Mouse (Mus musculus) adrenal gland, postnatal 10 days (tissue): ENCODE results near the gene Csrnp2. TPM values are rescaled to one million over a fixed set of nuclear protein-coding genes. Genes with fewer than 3 reads are reported as not detected.

Experiments used
- DNase-seq: peaks from one replicate; pipeline ENCODE4 v3.0.0; 2021; ENCODE audit warnings: mixed read lengths
- total RNA-seq, 2 experiments: library from RNA; stranded (reverse); gene quantifications; 2 replicates each; pipeline ENCODE4 v1.2.3; 2021

Csrnp2 gene
- total RNA-seq, 2 experiments from 2014 or later = 4.4 to 5.5 TPM

DNA sequence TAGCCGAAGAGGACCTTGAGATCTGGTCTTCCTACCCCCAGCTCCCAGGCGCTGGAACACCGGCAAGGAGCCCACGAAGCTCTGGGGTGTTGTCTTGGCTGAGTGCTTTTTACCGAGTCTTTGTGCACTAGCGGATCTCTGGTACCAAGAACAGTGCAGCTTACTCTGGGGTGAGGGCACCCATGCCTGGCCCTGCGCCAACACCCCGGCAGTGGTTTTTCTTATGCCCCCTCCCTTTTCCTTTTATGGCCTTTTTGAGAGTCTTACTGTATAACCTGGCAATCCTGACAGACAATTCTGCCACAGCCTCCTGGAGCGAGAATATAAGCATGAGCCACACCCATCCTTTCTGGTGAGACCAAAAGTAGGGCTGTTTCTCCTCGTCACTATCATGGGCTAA is 16.9 kb downstream of the Csrnp2 start:
- DNase-seq = no peak

DNA sequence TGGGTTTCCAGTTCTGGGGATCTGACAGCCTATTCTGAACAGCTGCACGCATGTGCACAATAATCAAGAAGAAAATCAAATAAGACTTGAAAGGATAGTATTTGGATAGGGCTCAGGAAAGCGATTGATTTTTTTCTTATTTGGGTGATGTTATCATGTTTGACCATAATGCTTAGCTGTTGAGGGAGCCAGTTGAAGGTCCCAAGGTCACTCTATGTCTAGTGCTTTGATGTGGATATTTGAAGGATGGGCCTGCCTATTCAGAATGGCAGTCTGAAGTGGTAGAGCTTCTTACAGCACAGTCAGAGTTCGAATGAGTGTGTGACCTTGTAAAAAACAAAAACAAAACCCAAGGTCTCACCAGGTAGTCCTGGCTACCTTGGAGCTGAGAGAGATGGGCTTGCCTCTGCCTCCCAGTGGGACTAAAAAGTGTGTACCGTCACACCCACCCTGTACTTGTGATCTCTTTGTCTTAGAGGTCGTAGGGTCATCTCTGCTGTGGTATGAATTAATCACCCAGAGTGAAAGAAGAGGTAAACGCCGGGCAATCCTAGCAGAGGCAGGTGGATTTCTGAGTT is 21.3 kb downstream of the Csrnp2 start:
- no peak for DNase-seq

DNA sequence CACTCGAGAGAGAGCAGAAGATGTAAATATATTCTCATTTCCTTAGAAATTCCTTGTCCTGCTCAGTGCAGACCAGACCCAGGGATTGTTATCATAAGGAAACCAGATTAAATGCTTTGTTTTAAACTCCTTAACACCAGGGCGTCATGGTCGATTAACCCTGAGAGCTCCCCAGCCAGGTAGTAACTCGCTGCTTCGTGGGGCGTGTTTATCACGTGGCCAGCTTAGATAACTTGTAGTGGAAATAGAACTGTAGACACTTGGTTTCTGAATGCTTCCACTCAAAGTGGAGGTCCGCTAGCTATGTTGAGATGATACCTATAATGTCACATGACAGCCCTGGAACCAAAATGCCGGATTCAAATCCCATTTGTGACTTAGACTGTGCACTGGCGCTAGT is 25.3 kb downstream of the Csrnp2 start:
- no peak for DNase-seq

DNA sequence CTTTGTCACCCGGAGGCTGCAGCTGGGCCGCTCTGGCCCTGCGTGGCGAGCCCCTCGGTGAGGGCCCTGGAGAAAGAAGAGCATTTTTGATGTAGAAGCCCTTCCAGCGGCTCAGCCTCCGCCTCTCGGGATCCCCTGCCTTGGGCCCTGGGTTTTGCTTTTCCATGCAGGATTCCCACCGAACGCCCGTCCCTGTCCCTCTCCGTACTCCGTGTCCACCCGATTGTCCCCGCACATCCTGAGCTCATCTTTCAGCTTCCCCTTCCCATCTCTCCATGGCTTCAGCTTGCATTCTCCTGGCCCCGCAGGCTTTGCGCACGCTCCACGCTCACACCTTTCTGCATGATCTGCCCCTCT is 26.1 kb downstream of the Csrnp2 start:
- no peak for DNase-seq

DNA sequence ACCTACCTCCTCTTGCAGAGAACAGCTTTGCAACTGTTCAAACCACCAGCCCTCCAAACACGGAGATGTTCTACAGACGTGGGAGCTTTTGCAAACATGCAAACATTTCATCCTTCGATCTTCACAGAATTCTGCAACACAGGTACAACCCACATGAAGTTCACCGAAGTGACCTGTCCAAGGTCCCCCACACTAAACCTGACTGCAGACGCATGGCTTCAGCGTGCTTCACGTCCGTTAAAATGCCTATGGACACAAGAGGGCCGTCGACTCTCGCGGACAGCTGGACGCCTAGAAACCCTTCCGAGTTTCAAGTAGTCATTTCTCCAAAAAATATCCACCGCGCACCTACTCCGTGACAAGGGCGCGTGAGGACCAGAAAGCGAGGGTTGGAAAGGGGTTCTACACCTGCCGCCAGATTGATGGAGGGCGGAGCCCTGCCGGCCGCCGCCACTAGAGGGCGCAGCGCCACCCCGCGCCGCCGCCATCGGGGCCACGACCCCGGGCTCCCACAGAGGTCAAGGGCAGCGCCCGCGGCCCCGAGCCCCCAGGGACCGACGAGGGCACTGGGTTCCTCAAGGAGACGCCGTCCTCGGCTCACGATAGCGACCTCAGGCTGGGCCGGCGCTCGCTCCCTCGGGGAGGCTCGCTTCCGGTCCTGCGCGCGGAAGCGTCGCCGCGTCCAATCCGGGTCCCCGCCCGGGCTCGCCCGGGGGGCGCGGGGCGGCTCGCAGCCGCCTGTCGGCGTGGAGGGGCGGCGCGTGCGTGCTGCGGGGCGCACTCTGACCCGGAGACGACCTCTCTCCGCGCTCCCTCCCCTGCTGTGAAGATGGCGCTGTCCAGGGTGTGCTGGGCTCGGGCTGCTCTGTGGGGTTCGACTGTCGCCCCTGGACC is 26.7 kb downstream of the Csrnp2 start, which contains the start of gene Letmd1:
Gene Letmd1 (plus strand): TSS at position 729 of the 894 bp plus-strand sequence.
- peak; percentile 95 for DNase-seq

DNA sequence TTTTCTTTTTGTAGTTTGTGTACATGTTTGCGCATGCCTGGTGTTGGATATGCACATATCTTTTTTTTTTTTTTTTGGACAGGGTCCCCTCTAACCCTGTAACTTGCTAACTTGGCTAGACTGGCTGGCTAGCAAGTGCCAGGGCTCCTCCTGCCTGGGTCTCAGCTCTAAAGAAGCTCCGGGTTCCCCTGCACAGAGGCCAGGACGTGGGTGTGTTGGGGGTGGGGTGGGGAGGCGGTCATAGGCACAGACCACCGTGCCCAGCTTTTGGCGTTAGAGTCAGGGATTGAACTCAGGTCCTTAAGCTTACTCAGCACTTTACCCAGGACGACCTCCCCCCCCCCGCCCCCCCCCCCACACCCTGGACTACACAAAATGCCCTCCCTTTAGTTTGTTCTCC is 27.6 kb downstream of the Csrnp2 start:
- DNase-seq = no peak

DNA sequence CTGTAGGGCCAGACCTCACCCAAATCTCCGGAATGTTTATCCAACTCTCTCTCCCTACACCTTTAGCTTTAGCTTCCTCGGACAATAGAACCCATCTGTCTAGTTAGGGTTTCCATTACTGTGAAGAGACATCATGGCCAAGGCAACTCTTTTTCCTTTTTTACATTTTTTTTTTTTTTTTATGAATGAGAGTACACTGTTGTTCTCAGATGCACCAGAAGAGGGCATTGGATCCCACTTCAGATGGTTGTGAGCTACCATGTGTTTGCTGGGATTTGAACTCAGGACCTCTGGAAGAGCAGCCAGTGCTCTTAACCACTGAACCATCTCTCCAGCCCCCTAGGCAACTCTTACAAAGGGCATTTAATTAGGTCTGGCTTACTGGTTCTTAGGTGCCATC is 29.9 kb downstream of the Csrnp2 start:
- no peak for DNase-seq

DNA sequence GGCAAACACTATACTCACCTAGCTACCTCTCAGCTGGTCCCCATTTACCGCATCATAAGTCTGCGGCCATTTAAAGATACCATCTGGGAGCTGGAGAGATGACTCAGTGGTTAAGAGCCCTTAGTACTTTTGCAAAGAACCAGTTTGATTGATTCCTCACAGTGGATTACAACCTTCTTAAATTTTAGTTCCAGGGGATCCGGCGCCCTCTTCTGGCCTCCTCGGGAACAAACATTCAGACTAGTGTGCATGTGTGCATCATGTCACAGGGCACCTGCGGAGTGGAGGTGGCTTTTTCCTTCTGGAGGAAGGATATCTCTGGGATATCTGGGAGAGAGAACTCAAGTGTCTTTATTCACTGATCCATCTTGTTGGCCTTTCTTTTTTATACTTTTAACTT is 31.6 kb downstream of the Csrnp2 start:
- DNase-seq = peak; percentile 81

DNA sequence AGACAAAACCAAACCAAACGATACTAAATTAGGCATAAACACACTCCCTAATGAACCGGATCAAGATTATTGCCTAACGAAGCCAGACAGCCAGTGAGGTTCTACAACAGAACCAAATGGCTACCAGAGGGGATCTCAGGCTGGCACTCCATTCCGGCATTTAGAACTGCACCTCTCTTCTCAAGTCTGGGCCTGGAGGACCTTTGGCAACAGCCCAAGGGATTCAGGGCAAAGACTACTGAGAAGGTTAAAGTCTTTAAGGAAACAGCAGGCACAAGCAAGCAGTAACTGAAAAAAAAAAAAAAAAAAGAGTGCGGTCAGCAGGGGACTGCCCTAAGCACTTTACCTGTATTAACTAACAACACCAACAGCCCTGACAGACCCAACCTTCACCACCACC is 33.2 kb downstream of the Csrnp2 start:
- no peak for DNase-seq

DNA sequence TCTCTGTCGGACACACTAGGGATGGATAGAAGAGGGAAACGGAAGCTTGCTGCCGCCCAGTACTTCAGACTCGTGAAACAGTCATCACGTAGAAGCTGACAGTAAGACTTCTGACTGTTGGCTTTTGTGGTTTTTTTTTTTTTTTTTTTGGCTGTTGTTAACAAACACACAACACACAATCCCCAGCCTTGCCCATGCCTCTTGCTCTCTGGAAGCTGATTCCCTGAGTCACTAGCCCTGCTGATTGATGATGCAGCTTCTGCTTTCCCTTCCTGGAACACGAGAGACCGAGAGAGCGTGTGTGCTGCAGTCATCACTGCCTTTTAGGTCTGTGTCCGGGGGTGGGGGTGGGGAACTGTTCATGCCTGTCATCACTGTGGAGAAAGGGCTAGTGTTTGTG is 33.6 kb downstream of the Csrnp2 start:
- no peak for DNase-seq

DNA sequence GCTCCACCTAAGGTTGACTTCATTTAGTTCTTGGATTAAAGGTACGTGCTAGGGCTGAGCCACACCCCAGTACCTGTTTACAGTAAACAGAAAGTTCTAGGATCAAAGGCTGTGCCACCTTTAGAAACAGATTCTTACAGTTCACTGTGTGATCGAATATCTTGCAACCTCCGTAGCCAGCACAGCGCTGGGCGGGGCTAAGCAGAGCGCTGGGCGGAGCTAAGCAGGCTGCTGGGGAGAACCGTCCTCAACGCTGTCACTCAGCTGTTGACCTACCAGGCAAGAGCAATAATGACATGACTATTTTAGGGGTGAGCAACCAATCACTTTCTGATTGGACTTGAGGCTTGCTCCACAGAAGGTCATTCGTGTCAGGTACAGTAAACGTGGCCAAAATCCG is 34.3 kb downstream of the Csrnp2 start:
- peak; percentile 63 for DNase-seq

DNA sequence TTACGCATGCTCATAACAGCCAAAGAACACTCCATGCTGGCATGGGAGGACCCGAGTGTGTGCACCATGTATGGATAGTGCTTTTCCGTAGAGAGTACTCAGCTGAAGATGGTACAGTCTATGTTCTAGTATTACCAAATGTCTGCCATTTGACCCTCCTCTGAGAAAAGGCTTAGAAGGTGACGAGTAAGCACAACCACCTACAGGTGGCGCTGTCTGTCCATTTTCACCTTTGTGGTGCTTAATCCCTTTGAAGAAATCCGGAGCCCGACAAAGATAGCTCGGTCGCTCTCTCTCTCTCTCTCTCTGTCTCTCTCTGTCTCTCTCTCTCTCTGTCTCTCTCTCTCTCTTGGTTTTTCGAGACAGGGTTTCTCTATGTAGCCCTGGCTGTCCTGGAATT is 37.2 kb downstream of the Csrnp2 start:
- peak; percentile 77 for DNase-seq

DNA sequence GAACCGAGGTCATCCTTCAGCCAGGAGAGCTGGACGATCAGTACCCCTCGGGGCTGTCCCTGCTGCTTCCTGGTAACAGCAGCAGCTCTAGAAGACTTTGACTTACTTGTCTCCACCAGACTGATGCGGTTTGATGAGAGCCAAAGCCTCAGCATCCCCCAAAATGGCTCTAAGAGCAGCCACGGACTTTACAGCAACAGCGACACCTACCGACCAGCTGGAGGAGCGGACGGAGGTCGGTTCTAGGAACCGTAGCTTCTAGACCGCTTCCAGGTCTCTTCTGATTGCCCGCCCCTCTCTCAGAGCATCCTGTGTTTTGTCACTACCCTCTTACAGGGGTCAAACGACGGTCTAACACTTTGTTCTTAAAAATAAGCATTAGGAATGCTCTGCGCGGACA is 37.9 kb downstream of the Csrnp2 start:
- peak; percentile 83 for DNase-seq

DNA sequence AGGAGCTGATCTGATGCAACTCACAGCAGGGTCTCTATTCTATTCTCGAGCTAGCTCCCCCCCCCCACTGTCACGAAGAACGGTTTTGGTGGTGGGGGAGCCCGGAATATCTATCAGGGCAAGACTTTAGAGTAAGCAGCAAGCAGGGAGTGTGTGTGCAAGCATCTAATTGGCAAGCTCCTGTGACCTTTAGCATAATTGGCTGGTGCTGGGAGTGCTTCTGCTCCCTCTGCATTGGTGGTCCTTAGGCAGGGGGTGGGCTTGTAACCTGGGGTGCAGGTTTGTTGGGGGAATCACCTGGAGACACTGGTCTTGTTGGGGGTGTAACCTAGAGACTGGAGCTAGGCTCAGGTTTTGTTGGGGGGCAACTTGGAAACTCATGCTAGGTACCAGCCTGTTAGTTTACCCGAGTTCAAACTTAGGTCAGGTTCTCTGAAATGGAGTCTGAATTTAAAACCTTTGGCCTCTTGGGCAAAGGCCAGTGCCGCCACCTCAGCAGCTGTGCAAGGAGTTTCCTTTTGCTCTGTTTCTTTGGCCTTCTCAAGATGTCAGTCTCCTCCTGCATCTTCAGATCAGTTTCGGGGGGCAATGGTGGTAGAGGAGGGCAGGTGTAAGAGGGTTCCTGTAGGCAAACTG is 38.8 kb downstream of the Csrnp2 start:
- no peak for DNase-seq

DNA sequence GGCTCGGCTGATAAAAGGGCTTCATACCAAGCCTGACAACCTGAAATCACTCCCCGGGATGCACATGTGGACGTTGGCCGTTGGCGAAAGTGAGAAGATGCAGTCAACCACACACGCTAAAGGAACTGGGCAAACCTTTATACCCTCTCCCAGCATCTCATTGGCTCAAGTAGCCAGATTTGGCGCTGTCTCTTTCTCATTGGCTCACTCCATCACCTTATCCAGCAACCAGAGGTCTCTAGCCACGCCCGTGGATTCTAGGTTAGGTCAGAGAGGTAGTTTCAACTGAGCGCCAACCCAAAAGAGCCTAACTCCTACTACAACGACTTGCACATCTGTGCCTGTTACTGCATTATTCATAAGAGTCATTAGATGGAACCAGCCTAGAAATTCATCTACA is 42.8 kb downstream of the Csrnp2 start:
- no peak for DNase-seq

DNA sequence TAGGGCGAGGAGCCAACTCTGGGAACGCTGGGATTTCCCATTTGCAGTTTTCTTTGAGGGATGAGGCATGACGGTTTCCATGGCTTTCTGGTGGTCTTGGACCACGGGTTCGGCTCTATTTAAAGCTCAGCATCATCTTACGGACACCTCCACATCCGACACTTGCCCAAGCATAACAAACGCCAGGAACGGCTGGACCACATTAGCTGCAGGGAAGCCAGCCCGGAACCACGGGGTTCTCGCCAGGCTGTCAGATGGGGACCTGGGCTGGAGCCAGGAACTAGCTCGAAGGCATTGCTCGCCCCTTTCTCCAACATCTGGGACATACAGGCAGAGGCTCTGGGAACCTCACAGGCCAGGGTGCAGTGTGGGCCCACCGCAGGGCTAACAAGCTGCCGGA is 44.0 kb downstream of the Csrnp2 start:
- peak; percentile 44 for DNase-seq

DNA sequence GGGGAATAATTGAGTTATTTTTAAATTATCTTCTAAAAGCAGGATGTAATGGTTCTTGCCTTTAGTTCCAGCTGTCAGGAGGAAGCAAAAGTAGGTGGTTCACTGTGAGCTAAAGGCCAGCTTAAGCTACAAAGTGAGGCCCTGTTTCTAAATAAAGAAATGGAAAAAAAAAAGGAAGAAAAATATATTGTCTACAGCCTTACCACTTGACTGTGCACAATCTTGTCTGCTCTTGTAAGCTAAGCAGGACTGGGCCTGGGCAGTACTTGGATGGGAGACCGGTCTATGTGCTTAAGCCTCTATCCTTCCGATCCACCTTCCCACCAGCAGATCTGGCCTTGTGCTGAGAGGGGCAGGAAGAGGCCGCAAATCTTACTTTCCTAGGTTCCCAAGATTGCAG is 45.8 kb downstream of the Csrnp2 start:
- no peak for DNase-seq

DNA sequence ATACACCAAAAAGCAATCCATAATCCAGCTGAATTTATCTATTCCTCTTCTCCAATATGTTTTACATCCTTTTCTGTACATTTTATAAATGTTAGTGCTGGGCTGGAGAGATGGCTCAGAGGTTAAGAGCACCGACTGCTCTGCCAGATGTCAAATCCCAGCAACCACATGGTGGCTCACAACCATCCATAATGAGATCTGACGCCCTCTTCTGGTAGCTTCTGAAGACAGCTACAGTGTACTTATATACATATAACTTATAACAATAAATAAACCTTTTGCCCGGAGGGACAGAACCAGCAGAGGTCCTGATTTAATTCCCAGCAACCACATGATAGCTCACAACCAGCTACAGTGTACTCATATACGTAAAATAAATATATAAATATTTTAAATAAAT is 46.7 kb downstream of the Csrnp2 start:
- no peak for DNase-seq

DNA sequence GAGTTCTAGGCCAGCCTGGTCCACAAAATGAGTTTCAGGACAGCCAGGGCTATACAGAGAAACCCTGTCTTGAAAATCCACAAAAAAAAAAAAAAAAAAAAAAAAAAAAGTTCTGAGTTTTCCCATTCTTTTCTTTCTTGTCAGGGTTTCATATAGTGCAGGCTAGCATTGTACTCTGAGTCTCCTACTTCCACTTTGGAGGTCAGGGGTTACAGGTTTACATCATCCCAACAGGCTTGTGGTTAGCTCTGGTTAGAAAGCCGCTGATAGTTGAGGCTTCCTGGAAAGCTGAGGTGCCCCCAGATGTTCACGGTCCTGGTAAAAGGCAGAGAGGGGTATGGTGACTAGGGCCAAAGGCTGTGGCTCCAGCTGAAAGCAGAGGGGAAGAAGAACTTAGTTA is 48.4 kb downstream of the Csrnp2 start:
- DNase-seq = no peak

DNA sequence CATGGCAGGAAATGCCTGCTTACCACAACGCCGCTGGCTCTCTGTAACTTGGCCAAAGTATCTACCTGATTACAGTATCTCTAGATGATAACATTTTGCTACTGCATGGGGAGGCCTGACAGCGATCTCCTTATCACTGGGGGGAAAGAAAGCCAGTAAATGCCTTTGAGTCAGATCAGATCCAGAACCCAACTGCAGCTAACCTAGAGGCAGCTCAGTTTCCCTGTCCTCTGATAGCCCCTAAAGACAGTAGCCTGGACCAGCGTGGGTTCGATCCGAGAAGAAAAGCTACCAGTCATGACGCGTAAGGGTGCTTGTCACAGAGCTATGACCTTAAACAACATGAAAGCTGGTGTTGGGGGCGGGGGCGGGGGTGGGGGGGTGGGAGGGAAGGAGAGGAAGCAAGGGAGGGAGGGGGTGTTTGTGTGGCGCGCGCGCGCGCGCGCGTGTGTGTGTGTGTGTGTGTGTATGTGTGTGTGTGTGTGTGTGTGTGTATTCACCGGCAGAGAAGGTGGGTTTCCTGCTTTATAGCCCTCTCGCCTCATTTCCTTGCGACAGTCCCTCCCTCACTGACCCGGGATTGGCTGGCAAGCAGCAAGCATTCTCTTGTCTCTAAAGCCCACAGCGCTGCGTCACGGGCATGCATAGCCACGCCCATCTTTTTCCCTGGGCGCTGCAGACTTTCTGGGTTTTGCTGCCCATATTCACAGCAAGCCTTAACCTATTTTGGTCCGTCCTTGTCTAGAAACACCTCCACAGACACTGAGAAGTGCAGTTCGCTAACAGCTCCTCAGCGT is 52.0 kb downstream of the Csrnp2 start:
- DNase-seq = peak; percentile 91

DNA sequence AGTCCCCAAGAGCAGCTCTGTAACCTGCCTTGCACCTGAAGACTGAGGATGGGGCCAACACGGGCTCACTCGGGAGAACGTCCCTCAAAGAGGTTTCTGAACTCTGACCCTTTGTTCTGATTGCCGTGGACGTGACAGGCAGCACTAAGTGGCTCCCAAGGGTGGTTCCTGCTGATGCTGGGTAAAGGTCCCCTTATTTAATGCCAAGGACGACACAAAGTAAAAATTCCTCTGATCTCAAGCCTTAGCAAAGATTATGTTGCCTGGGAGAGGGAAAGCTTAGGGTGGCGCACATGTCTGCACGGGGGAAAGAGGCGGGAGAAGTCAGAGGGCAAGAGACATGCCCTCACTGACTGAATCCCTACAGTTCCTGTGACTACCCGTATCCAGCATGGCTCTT is 58.8 kb downstream of the Csrnp2 start:
- peak; percentile 68 for DNase-seq

DNA sequence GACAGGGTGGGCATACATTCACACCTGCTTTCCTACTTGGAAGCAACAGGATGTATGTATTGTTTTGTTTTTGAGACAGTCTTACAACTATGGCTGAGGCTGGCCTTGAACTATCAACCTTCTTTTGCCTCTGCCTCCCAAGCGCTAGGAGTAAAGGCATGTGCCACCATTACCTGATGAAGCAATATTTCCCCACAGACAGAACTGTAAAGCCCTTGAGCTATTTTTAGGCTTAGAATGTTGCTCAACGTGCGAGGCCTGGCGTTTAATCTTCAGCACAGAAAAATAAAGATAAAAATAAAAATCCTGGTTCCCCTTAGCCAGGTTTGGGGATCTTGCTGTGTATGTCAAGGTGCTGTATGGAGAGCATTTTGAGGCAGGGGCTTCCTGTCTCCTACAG is 59.2 kb downstream of the Csrnp2 start:
- DNase-seq = peak; percentile 49

DNA sequence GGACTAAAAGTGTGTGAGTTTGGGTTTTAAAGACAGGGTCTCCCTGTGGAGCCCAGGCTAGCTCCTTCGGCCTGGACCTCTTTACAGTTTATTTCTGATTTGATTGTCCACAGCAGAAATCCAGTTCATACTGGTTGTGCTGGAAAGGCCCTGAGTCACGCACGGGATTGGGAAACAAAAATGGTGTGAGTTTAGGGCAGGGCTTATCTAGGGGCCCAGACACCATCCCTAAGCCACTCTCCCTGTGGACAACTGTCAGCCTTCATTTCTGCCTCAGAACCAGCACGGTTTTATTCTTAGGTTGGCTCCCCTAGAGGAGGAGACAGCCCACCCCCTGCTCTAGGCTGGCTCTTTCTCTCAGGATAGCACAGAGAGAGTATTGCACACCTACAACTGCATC is 62.1 kb downstream of the Csrnp2 start:
- DNase-seq = no peak
